Mouse (Mus musculus) kidney, adult 18-20 months (tissue): ENCODE results near the gene Hsd11b2.

Source experiments
- DNase-seq: peaks from one replicate; pipeline ENCODE4 v3.0.0; 2021

Gene Hsd11b2

DNA sequence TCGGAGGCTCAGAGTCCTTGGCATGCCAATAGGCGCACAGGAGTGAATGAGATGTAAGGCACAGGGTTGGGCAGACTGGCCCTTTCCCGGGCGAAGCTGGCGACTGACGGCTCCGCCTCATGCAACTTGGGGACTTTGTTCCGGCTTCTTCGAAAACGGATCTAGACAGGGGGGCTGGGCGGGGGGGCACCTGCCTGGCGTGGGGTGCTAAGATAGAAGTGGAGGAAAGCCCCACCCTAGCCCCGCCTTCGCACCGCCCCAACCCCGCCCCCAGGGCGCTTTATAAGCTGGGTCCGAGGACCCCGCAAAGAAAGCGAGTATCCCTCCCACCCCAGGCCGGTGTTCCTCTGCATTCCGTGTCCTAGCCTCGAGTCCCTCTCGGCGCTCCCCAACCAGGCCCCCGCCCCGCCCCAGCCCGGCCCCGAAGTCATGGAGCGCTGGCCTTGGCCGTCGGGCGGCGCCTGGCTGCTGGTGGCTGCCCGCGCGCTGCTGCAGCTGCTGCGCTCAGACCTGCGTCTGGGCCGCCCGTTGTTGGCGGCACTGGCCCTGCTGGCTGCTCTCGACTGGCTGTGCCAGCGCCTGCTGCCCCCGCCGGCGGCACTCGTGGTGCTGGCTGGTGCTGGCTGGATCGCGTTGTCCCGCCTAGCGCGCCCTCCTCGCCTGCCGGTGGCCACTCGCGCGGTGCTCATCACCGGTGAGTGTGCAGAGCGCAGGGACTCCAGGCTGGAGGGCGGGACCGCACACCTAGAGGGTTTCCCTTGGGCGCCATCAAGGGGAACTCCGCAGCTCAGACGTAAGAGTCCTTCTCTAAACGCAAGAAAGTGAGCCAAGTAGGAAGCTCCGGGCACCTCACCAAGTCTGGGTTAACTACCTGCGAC, at the start of gene Hsd11b2:
TSS of gene Hsd11b2 (plus strand) at position 320 of the 878 bp plus-strand sequence.
- peak; percentile 68 for DNase-seq

DNA sequence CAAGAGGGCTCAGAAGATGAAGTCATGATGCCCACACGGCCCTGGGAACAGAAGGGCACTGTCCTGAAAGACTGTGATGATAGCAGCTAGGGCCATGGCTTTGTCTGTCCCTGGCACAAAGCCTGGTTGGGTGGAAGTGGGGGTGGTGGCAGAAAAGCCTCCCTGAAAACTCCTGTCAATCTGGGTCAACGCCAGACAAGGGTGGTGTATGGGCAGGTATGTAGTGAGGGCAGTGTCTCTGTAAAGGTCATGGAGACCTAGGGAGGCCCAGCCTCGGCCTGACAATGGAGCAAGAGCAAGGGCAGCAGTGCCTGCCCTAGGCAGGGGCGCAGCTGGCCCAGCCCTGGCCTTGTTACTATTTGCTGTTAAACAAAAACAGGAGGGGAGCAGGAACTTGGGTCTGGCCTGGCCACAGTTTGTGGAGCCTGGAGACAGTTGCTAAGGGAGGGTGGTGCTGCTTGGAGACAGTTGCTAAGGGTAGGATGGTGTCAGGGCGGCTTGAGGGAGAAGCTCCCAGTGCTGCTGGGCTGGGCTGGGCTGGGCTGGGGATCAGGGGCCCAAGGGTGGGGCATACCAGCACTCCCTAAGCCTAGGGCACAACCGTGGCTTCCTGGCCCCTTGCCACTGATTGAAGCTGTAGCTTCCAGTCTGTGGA, 49.4 kb upstream of the Hsd11b2 start:
- no peak for DNase-seq

DNA sequence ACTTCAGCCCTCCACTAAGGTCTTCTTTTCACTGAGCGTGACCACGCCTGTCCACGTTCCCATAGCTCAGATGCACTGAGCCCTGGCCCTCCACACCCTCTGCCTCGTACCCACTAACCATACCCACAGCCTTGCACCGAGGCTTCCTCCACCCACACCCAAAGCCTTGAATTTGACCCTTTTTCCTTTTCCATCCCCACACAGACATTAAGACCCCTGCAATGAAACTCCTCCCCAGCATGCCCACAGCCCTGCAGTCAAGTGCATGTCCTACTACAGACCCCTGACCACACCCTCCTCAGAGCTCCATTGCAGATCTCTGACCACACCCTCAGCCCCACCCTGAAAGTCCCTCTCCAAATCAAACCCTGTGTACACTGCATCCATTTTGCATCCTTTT, 48.7 kb upstream of the Hsd11b2 start:
- DNase-seq = no peak

DNA sequence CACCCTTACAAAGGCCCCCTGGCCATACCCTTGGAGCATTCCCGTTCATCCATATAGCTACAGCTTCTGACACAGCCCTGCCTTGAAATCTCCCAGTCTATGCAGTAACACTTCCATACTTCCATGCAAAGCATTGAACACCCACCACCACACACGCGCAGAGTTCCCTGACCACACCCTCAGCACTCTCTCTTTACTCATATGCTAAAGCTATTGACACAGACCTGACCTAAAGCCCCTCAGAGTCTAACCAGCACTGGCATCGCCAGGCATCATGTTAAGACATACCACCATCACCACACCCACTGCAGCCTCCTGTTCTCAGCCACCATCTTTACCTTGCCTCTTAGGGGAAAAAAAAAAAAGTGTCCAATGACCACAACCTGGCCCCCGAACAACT, 48.3 kb upstream of the Hsd11b2 start:
- no peak for DNase-seq

DNA sequence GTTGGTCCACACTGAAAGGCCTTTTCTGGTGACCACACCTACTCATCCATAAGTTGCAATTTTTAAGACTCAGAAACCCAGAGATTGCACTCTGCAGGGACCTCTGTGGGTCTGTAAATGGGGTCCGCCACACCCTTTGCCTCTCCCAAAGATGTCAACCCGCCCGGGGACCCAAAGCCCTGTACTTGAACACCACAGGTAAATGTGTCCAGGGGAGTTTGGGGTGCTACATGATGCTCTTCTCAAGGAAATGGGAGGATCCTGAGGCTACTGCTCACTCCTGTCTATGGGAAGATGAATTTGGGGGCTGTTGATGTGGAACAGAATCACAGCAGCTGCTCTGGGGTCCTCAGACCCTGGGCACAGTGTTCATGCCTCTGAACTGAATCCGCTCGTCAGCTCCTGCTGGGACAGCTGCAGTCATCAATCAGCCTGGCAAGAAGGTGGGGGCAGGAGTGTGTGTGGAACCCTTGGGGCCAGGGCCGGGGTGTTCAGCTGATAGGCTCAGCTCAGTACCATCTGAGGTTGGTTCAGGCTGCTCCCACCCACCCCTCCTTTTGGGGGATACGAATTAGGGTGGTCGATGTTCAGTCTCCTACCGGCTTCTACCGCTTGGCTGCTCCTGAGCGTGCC, 47.8 kb upstream of the Hsd11b2 start:
- DNase-seq = no peak

DNA sequence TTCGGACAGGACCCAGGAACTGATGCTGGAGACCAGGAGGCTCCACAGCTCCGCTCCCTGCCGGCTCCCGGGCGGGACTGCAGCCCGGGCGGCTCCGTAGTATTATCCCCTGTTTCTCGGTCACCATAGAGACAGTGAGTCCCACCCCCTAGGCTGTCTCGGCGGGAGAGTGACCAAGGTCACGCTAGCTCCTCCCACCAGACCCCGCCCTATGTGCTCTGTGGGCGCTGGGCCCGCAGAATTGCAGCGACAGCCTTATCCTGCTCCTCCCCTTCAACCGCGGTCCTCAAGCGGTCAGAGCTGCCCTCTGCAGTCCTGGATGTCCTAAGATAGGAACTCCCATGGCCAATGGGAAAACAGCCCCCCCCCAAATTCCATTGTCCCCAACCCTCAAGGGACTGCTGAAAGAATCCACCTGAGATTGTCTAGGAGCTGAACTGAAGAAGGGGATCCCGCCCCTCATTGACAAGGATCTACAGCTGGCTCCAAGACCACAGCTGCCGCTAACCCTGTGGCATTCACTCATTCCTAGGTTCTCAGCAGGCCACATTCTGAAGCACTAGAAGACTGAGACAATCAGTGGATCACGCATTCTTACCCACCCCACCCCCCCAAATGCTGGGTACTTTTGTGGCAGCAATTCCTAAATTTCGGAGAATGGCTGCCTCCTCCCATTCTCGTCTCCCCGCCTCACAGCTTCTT, 47.1 kb upstream of the Hsd11b2 start, which contains the start of gene Tppp3:
TSS of gene Tppp3 (minus strand) at position 213 of the 702 bp plus-strand sequence.
- DNase-seq = peak; percentile 92

DNA sequence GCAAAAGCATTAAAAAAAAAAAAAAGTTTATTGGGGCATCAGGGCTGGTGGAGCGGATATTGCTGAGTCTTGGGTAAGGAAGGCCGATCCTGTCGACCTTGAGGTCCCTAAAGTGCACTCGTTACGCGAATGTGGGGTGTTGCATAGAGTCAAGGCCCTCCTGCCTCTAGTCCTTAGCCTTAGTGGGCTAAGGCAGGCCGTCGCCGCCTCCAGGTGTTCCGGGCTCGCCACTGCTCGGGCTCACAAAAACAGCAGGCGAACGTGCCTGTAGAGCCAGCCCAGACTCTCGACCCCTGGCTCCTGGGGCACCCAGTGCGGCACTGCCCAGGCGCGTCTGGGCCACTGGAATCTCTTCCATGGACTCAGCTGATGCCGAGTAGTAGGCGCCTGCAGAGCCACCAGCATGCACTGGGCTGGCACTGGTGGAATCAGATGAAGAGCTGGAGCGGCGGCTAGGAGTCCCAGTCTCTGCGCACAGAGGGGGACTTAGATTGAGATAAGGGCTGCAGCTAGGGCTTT, 46.1 kb upstream of the Hsd11b2 start:
- no peak for DNase-seq

DNA sequence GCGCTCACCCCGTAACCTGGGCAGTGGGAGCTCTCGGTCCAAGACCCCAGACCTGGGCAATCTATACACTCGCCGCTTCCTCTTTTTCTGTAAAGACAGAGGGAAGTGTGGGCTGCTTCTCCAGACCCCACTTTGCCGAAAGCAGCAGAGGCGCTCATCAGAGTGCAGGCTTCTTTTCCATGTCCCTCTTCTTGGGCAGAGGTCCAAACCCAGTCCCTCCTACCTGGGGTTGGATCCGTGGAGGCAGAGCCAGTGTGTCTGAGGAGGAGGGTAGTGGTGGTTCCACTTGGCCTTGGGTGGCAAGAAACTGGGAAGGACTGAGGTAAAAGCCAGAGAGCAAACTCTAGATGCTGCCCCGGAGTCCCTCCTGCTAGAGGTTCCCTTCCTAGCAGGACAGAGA, 45.6 kb upstream of the Hsd11b2 start:
- DNase-seq = no peak

DNA sequence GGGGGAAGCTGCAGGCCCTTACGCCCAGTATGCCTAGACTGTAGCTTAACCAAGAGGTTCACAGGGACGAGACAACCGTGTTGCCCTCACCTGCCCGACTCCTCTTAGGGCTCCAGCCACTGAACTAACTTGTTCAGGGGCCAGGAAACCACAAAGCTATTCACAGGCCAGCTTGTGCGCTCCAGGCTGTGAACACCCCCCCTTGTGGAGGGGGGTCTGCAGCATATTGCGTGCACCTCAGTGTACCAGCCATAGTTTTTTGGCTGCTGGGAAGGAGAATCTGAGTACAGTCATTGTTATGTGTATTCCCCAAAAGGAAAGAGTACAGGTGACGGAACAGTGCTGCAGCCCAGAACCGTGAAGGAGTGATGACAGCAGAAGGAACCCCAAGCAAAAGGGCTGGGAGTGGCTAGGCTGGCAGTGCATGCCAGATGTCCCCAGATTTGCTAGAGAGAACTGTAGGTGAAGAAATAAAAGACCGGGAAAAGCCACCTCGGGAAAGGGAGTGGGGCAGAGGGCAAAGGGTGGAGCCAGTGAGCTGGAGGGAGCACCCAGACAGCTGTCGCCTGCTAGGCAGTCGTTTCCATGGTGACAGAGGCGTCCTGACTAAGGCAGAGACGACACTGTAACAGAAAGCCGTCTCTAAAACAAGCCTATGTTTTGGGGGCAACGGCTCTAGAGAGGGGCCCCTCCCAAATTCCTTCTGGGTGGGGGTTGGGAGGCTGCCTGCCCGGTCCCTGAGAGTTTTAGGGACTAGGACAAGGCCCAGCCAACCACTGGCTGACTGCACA, 44.5 kb upstream of the Hsd11b2 start:
- peak; percentile 36 for DNase-seq

DNA sequence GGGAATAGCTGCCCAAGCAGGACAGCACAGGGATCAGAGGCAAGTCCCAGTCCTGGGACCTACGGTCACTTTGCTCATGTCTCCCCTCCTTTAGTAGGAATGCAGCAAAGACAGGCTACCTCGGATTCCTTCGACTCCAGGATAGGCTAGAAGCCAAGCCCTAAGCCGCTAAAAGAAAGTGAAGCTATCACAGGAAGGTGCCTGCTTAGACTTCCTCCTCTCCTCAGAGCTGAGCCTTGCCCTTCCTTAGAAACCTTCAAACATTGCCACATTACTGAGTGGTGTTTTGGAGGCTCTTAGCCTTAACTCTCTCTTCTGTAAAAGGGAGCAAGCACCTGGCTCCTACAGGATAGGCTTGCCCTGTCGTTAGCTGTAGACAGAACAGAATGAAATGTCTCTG, 43.9 kb upstream of the Hsd11b2 start:
- DNase-seq = no peak

DNA sequence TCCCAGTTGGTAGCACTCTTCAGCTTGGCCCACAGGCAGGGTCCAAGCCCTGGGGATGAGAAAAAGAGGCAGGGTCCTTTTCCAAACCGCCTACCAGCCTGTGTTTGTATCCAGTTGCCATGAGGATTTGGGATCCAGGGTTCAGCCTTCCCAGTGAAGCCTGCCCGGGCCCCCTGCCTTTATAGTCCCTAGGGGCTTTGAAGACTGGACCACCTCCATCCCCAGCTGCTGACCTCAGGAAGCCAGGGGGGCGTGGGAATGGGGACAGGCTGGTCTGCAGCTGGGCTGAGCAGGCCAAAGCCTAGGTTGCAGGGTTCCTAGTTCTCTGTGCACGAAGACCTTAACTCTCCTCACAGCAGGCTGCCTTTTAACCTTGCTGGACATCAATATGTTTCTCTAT, 43.3 kb upstream of the Hsd11b2 start:
- no peak for DNase-seq

DNA sequence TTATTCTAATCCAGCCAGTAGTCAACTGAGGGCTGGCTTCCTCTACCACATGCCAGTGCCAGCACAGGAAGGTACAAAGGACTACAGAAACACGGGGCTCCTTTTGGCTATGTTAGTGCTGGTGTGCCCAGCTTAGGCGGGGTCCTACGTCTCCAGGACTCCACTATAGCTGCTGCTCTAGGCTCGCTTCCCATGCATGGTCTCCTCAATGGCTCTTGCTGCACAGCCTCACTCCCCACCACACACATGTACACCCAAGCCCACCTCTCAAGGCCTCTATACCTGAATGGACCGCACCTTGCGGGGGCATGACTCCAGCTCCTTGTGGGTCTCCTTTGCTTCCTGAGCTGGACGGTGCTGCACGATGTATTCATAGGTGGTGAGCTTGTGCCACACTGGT, 42.8 kb upstream of the Hsd11b2 start:
- DNase-seq = no peak

DNA sequence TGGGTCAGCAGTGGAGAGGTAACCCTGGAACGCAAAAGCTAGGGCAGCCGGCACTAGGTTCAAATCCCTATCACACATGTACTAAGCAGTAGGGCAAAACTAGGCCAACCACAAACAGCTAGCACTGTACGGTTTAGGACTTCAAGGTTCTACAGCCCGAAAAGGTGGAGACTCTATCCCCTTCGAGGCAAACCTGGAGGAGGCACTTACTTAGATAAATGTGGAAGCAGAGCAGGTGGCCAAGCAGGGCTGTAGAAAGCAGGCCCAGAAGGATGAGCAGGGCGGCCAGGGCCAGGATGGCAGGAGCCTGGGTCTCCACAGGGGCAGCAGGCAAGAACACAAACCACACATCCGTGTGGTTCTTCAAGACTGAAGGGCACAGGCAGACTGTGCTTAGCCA, 42.4 kb upstream of the Hsd11b2 start:
- no peak for DNase-seq

DNA sequence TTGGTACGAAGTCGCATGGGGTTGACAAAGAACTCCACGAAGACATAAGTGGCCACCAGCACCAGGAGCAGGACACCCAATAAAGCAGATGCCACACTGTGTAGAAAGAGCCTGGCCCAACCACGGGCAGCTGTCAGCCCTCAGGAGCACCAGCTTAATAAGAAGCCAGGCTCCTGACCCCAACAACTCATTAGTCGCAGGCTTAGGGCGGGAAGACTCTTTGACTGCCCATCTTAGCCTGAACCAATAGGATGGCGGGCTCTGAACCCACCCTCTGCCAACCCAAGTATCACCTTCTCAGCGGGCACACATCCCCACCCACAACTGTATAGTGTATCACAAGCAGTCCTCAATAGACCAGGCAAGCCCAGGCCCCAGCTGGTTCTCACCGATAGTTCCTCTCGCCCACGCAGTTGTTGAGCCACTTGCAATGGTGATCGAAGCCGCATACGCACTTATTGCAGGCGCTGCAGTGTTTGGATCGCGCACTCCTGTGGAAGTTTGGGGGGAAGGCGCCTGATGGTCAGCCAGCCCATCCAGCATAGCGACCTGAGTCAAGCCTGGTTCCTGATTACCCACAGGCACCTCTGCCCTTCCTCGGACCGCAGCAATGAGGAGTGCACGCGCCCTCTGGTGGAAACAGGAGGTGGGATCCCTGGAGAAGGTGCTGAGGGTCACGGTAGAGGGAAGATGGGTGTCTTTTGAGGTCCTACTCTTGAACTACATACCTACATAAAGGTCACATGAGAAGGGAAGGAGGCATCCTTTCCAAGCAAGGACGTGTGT, 41.7 kb upstream of the Hsd11b2 start:
- peak; percentile 66 for DNase-seq

DNA sequence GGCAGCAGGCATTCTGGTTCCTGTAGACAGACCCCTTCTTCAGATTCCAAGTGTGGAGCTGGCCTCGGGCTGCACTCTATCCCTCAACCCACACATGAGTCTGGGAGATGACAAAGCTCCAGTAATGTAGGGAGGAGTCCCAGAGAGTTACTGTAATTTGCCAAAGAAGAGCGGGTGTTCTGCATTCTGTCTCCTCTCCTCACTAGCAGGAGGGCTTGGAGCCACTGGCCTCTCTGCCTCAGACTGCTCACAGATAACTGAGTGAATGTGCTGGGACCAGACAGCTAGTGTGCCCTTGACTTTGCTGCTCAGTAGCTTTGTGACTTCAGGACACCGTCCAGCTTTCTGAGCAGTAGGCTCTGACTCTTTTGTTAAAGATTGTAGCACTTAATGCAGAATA, 40.8 kb upstream of the Hsd11b2 start:
- DNase-seq = no peak

DNA sequence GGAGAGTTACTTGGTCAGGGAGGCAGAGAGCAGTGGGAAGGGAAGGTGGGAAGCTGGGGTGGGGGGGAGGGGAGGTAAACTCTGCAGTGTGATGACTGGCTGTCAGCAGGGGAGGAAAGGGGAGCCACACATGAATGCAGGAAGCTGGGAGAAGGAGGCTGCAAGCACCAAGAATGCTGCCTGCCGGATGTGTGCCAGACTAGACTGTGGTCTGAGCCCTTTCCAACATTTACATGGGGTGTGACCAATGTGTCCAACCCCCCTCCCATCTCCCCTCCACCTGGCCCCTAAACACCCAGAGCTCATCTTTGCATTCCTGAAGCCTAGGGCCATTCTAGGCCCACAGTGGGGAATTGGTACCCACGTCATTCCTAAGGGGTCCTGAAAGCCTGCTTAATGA, 37.5 kb upstream of the Hsd11b2 start:
- no peak for DNase-seq

DNA sequence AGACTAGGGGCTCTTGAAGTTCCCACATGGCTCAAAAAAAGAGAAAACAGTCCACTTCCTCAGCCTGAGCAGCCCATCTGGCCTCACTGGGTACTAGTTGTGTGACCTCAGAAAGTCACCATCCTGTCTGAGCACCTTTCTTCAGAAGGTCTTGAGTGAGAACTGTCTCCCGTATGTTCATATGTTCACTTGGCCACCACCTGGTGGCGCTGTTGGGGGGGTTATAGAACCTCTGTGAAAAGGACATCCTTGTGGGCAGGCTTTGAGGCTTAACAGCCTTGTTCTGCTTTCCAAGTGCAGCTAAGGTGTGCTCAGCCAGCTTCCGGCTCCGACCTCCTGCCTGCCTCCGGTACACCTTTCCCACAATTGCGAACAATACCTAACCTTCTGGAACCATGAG, 37.1 kb upstream of the Hsd11b2 start:
- DNase-seq = no peak

DNA sequence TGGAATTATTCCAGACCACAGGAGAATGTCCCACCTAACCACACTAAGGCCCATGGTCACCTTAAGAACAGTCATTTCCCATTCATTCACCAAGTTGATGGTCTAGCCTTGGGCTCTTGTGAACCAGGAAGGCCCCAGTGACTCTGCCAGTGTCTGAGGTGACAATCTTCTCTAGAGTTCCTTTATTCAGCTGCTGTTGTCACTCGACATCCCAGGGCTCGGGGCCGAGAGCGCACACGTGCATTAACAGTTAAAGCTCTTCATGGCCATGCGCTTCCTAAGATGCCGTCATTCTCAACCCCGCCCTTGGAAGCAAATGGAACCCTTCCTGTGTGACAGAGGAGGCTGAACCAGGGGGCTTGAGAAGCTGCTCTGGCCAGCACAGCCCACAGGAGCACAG, 36.4 kb upstream of the Hsd11b2 start:
- no peak for DNase-seq

DNA sequence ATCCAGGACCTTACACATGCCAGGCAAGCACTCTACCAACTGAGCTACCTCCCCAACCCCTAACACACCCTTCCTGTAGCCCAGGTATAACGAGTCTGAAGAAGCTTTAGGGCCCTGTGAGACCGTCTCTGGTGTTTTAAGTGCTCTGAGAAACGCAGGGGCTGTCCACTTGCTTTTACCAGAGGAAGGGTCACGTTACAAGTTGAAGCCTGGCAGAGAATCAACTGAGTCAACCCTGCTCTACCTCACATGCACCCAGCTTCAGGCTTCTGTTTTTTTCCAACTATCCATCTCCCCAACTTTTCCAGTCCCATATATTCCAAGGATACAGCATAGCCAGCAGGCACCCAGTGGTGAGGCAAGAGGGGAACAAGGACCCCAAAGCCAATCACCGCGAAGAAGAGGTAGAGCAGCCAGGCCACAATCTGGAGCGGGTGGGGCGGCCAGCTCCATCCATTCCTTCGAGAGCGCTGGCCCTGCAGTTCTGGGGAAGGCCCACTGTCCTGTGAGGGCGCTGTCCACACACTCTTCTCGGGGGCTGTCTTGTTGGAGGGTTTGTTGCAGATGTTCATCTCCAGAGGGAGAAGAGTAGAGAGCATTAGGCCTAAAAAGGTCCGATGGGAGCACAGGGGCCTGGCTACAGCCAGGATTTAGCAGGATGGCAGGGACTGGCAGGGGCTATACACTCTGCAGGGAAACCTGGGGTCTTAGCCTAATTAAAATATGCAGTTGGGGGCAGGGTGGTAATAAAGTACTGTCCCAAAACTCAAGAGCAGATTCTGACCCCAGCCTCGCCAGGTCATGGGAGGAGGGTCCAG, 35.1 kb upstream of the Hsd11b2 start:
- DNase-seq = no peak

DNA sequence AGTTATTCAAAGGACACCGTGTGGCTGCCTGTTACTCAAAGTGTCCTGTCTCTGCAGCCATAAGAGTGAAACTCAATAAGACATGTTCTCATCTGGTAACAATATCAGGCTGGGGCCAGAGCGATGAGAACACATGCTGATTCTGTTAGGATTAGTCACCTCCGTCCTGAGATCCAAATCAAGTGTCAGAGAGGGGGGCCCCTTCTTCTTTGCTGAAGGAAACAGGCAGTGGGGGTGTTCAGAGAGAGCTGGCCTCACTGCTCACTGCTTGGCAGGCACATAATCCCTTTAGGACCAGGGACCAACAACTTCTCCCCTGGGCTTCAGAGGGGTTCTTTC, 34.6 kb upstream of the Hsd11b2 start:
- DNase-seq = no peak

DNA sequence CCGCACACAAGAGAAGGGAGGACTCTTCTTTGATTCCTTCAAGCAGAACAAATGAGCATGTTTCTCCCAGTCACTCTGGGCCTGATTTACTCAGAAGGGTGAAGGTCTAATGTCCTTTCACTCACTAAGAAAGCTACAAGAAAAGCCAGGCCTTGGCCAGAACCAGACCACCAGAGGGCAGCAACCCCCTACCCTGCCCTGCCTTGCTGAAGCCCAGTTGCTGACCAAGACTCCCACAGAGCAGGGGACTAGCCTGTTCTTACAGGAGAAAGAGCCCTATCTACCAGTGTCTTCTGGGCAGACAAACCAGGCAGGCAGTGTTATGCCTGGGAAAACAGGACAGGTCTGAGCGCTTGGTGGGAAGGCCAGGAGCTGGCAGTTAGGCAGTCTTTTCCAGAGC, 34.2 kb upstream of the Hsd11b2 start:
- DNase-seq = peak; percentile 80
